Mouse (Mus musculus): ENCODE measurements at regions not wholly inside any gene's neighbourhood (a gene's known extent, or its start where the extent isn't known, plus 50 kb on each side); places are given as distances from the start of the nearest gene placed in this dataset.
A peak's percentile ranks its signal among the peaks of the same experiment; 100 is the strongest.

- no peak for DNase-seq
- intact Hi-C loops (cut with DNase I) = no loop called here
These were observed 653.3 kb upstream of the Fam98a start for GRCm38 (mm10) chr17:76205082-76205481.

GRCm38 (mm10) chr17:76184813-76185212 is 633.1 kb upstream of the Fam98a start:
- no peak for DNase-seq
- intact Hi-C loops (cut with DNase I) = no loop called here

- intact Hi-C loops (cut with DNase I) = no loop called here
- no peak for DNase-seq
These were observed 585.1 kb upstream of the Fam98a start for GRCm38 (mm10) chr17:76136660-76137495.

GRCm38 (mm10) chr17:76134030-76134429 is 582.3 kb upstream of the Fam98a start:
- DNase-seq = no peak

GRCm38 (mm10) chr17:76125260-76125659 is 573.5 kb upstream of the Fam98a start:
- DNase-seq = no peak
- intact Hi-C loops (cut with DNase I) = no loop called here

More at GRCm38 (mm10) chr17:76134030-76134429, 582.3 kb upstream of the Fam98a start:
- intact Hi-C loops (cut with DNase I) = no loop called here

- no peak for DNase-seq
- intact Hi-C loops (cut with DNase I) = no loop called here
These were observed 559.8 kb upstream of the Fam98a start for GRCm38 (mm10) chr17:76111315-76112195.

- intact Hi-C loops (cut with DNase I) = no loop called here
- no peak for DNase-seq
These were observed 559.1 kb upstream of the Fam98a start for GRCm38 (mm10) chr17:76110856-76111255.

GRCm38 (mm10) chr17:76083536-76083935 is 531.8 kb upstream of the Fam98a start:
- DNase-seq = no peak
- intact Hi-C loops (cut with DNase I) = no loop called here

GRCm38 (mm10) chr17:76081780-76082179 is 530.0 kb upstream of the Fam98a start:
- intact Hi-C loops (cut with DNase I) = no loop called here
- no peak for DNase-seq

- intact Hi-C loops (cut with DNase I) = no loop called here
- DNase-seq = no peak
These were observed 494.7 kb upstream of the Fam98a start for GRCm38 (mm10) chr17:76046438-76046837.

- DNase-seq = no peak
- intact Hi-C loops (cut with DNase I) = no loop called here
These were observed 481.0 kb upstream of the Fam98a start for GRCm38 (mm10) chr17:76032710-76033109.

GRCm38 (mm10) chr17:76008011-76008410 is 456.3 kb upstream of the Fam98a start:
- no peak for DNase-seq
- intact Hi-C loops (cut with DNase I) = no loop called here

GRCm38 (mm10) chr17:76002836-76003235 is 451.1 kb upstream of the Fam98a start:
- intact Hi-C loops (cut with DNase I) = no loop called here

GRCm38 (mm10) chr17:75961371-75961770 is 409.6 kb upstream of the Fam98a start:
- DNase-seq = no peak
- intact Hi-C loops (cut with DNase I) = no loop called here

More at GRCm38 (mm10) chr17:76002836-76003235, 451.1 kb upstream of the Fam98a start:
- DNase-seq = no peak

GRCm38 (mm10) chr17:75936686-75937380 is 385.1 kb upstream of the Fam98a start:
- no peak for DNase-seq
- intact Hi-C loops (cut with DNase I) = no loop called here

- intact Hi-C loops (cut with DNase I) = no loop called here
- peak in 1 of 2 experiments; percentile 25 for DNase-seq
These were observed 379.3 kb upstream of the Fam98a start for GRCm38 (mm10) chr17:75931022-75931421.

- DNase-seq = no peak
These were observed 368.5 kb upstream of the Fam98a start for GRCm38 (mm10) chr17:75920240-75920639.

GRCm38 (mm10) chr17:75917020-75917419 is 365.3 kb upstream of the Fam98a start:
- no peak for DNase-seq
- intact Hi-C loops (cut with DNase I) = no loop called here

More at GRCm38 (mm10) chr17:75920240-75920639, 368.5 kb upstream of the Fam98a start:
- intact Hi-C loops (cut with DNase I) = no loop called here

GRCm38 (mm10) chr17:75916590-75916989 is 364.8 kb upstream of the Fam98a start:
- intact Hi-C loops (cut with DNase I) = no loop called here
- no peak for DNase-seq

GRCm38 (mm10) chr17:75915256-75915655 is 363.5 kb upstream of the Fam98a start:
- DNase-seq = no peak
- intact Hi-C loops (cut with DNase I) = no loop called here

- DNase-seq = no peak
- intact Hi-C loops (cut with DNase I) = no loop called here
These were observed 355.3 kb upstream of the Fam98a start for GRCm38 (mm10) chr17:75907085-75907484.
